Mouse (Mus musculus): ENCODE measurements around the gene Fam129b. TPM values are rescaled to one million over a fixed set of nuclear protein-coding genes. Genes with fewer than 3 reads are reported as not detected.
A peak's percentile ranks its signal among the peaks of the same experiment; 100 is the strongest.

Fam129b gene
- total RNA-seq, 1 experiment: 90.0 TPM

DNA sequence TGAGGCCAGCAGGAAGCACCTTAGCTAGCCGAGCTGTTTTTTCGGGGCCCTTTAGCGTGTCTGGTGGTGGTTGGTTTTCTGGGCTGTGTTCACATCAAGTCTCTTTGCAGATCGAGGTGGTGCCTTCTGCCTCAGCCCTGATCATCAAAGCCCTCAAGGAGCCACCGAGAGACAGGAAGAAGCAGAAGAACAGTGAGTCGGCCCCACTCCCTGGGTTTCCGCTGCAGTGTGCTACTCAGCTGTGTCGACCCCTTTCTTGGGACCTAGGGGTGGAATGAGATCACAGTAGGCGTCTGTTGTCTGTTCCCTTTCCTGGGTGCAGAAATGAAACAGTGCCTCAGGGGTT, 86.9 kb downstream of the Fam129b start:
- no peak for TF ChIP-seq ZC3H11A (IDR thresholded peaks at IDR 0.05; ENCODE audit: borderline replicate concordance, low read depth, low read length)
- TF ChIP-seq ZNF384 (IDR thresholded peaks at IDR 0.05; ENCODE audit: low read depth, low read length): no peak
- no peak for TF ChIP-seq CHD2 (IDR thresholded peaks at IDR 0.05; ENCODE audit: low read depth, low read length)
- no peak for TF ChIP-seq MAFK (IDR thresholded peaks at IDR 0.05; ENCODE audit: insufficient read depth, low read depth, low read length)
- no peak for TF ChIP-seq HCFC1 (IDR thresholded peaks at IDR 0.05; ENCODE audit: borderline replicate concordance, insufficient read depth, low read length)
- in situ Hi-C loops (cut with MboI; ENCODE audit: low sequenced_read_pairs in 2 of 2, unreplicated experiment in 2 of 2): no loop called here
- no peaks in the 10 kb centered on the region for H3K9me3 ChIP-seq (ENCODE audit: control insufficient read depth, insufficient read depth, low read depth, low read length)
- peak overlapping the region; percentile 93 for H3K27ac ChIP-seq (ENCODE audit: insufficient read depth, low read depth, low read length, poor library complexity, severe bottlenecking)
- DNase-seq (ENCODE audit: low read depth, low spot score): no peak
- peaks cover 32% of the 10 kb centered on the region for H3K36me3 ChIP-seq (ENCODE audit: control insufficient read depth, insufficient read depth, low read length, poor library complexity, severe bottlenecking)
- peak overlapping the region; percentile 100 for H3K9ac ChIP-seq (ENCODE audit: insufficient read depth, low read depth, low read length, poor library complexity, severe bottlenecking)
- peaks cover 0 to 3% of the 10 kb centered on the region in 2 experiments; a peak in 1 of 4 replicates for H3K4me1 ChIP-seq (ENCODE audit: control insufficient read depth in 2 of 2, insufficient read depth in 2 of 2, low read length in 2 of 2, poor library complexity in 1 of 2)
- H3K4me3 ChIP-seq (ENCODE audit: insufficient read depth in 1 of 2, low read depth in 1 of 2, low read length in 2 of 2, poor library complexity in 1 of 2, severe bottlenecking in 1 of 2): peak overlapping the region; percentile 84 to 99

DNA sequence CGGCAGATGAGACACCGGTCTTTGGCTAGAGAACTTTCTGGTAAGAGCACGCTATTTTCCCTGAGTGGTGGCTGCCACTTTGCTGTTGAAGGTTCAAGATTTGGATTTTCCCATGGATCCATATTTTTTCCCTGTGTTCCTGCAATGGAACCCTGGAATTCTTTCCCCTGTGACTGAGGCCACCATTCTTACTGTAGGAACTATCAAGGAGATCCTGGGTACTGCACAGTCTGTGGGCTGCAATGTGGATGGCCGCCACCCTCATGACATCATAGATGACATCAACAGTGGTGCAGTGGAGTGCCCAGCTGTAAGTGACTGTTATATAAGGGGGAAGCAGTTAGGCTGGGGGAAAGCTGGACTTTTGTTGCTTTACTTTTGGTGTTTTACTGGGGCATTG, 87.6 kb downstream of the Fam129b start:
- Histone ChIP-seq H3K4me1 (ENCODE audit: control insufficient read depth in 2 of 2, insufficient read depth in 2 of 2, low read length in 2 of 2, poor library complexity in 1 of 2) (peaks cover 0 to 4% of the 10 kb centered on the region in 2 experiments; a peak in 1 of 4 replicates), H3K36me3 (ENCODE audit: control insufficient read depth, insufficient read depth, low read length, poor library complexity, severe bottlenecking) (peaks cover 32% of the 10 kb centered on the region), H3K4me3 (ENCODE audit: insufficient read depth in 1 of 2, low read depth in 1 of 2, low read length in 2 of 2, poor library complexity in 1 of 2, severe bottlenecking in 1 of 2) (peak overlapping the region; percentile 84 to 99), H3K27ac (ENCODE audit: insufficient read depth, low read depth, low read length, poor library complexity, severe bottlenecking) (no peak overlapping the region), H3K9me3 (ENCODE audit: control insufficient read depth, insufficient read depth, low read depth, low read length) (no peaks in the 10 kb centered on the region), H3K9ac (ENCODE audit: insufficient read depth, low read depth, low read length, poor library complexity, severe bottlenecking) (peak overlapping the region; percentile 100)
- DNase-seq (ENCODE audit: low read depth, low spot score): no peak
- TF ChIP-seq HCFC1 (IDR thresholded peaks at IDR 0.05; ENCODE audit: borderline replicate concordance, insufficient read depth, low read length) (no peak), CHD2 (IDR thresholded peaks at IDR 0.05; ENCODE audit: low read depth, low read length) (no peak), ZC3H11A (IDR thresholded peaks at IDR 0.05; ENCODE audit: borderline replicate concordance, low read depth, low read length) (no peak), ZNF384 (IDR thresholded peaks at IDR 0.05; ENCODE audit: low read depth, low read length) (no peak)
- in situ Hi-C loops (cut with MboI; ENCODE audit: low sequenced_read_pairs in 2 of 2, unreplicated experiment in 2 of 2): no loop called here

DNA sequence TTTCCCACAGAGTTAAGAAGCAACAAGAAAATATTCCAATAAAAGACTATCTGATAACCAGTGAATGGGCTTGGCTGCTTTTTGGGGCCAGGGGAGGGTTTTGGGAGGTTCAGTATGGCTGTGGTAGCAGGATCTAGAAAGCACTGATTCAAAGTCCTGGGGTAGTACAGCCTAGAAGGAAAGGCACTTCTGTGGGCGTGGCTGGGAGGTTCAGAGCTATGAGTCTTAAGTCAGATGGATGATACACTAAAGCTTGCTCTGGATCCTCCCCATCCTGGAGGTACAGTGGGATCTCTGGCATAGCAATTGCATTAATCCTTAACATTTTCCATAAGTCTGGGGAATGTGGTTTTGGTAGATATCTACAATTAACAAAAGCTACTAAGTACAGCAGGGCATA, 88.1 kb downstream of the Fam129b start:
- Histone ChIP-seq H3K27ac (ENCODE audit: insufficient read depth, low read depth, low read length, poor library complexity, severe bottlenecking) (no peak overlapping the region), H3K36me3 (ENCODE audit: control insufficient read depth, insufficient read depth, low read length, poor library complexity, severe bottlenecking) (peaks cover 32% of the 10 kb centered on the region), H3K4me3 (ENCODE audit: insufficient read depth in 1 of 2, low read depth in 1 of 2, low read length in 2 of 2, poor library complexity in 1 of 2, severe bottlenecking in 1 of 2) (peak overlapping the region; percentile 84 to 99), H3K9ac (ENCODE audit: insufficient read depth, low read depth, low read length, poor library complexity, severe bottlenecking) (peak overlapping the region; percentile 100; the same call in 1 of the 2 replicates), H3K9me3 (ENCODE audit: control insufficient read depth, insufficient read depth, low read depth, low read length) (no peaks in the 10 kb centered on the region), H3K4me1 (ENCODE audit: control insufficient read depth in 2 of 2, insufficient read depth in 2 of 2, low read length in 2 of 2, poor library complexity in 1 of 2) (peaks cover 0 to 4% of the 10 kb centered on the region in 2 experiments; a peak in 1 of 4 replicates)
- TF ChIP-seq MAFK (IDR thresholded peaks at IDR 0.05; ENCODE audit: insufficient read depth, low read depth, low read length) (no peak), ZC3H11A (IDR thresholded peaks at IDR 0.05; ENCODE audit: borderline replicate concordance, low read depth, low read length) (no peak)
- no peak for DNase-seq (ENCODE audit: low read depth, low spot score)
- in situ Hi-C loops (cut with MboI; ENCODE audit: low sequenced_read_pairs in 2 of 2, unreplicated experiment in 2 of 2): no loop called here

DNA sequence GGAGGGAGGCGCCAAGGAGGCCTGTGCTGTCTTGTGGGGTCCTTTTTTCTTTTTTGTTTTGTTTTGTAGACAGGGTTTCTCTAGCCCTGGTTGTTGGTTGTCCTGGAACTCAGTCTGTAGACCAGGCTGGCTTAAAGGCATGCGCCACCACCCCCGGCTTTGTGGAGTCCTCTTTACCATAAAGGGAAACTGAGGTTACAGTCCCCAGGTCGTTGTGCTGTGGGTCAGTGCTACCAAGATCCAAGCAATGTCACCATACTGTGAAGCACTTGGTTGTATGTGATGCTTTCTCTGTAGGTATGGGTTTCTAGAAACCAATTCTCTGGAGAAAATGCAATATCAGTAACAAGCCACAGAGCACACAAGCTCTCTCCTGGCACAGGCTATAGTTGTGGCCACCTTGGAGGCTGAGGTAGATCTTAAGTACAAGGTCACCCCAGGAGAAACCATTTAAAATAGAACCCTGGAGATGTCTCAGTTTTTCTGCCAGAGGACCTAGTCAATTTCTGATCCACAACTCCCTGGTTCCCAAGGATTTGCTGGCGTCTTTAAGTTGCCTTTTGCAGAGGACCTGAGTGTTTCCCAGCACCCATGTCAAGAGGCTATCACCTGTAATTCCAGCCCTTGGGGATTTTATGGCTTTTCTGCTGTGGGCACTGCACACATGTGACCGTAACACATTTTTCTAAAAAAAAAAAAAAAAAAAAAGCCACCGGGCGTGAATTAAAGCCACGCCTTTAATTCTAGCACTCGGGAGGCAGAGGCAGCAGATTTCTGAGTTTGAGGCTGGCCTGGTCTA, 88.9 kb downstream of the Fam129b start:
- TF ChIP-seq HCFC1 (IDR thresholded peaks at IDR 0.05; ENCODE audit: borderline replicate concordance, insufficient read depth, low read length) (no peak), ZC3H11A (IDR thresholded peaks at IDR 0.05; ENCODE audit: borderline replicate concordance, low read depth, low read length) (no peak), CHD2 (IDR thresholded peaks at IDR 0.05; ENCODE audit: low read depth, low read length) (0 out of 2 replicates have a peak, but pooled peaks have one; percentile 2), MAFK (IDR thresholded peaks at IDR 0.05; ENCODE audit: insufficient read depth, low read depth, low read length) (no peak), ZNF384 (IDR thresholded peaks at IDR 0.05; ENCODE audit: low read depth, low read length) (peak; percentile 93)
- H3K27ac ChIP-seq (ENCODE audit: insufficient read depth, low read depth, low read length, poor library complexity, severe bottlenecking): no peak overlapping the region; the same call in 1 of the 2 replicates
- in situ Hi-C loops (cut with MboI; ENCODE audit: low sequenced_read_pairs in 2 of 2, unreplicated experiment in 2 of 2): no loop called here
- no peaks in the 10 kb centered on the region for H3K9me3 ChIP-seq (ENCODE audit: control insufficient read depth, insufficient read depth, low read depth, low read length)
- peak overlapping the region in 1 of 2 experiments; percentile 99; a peak in 2 of 4 replicates for H3K4me3 ChIP-seq (ENCODE audit: insufficient read depth in 1 of 2, low read depth in 1 of 2, low read length in 2 of 2, poor library complexity in 1 of 2, severe bottlenecking in 1 of 2)
- peaks cover 0 to 4% of the 10 kb centered on the region in 2 experiments; a peak in 1 of 4 replicates for H3K4me1 ChIP-seq (ENCODE audit: control insufficient read depth in 2 of 2, insufficient read depth in 2 of 2, low read length in 2 of 2, poor library complexity in 1 of 2)
- peak overlapping the region; percentile 16; the same call in 1 of the 2 replicates for H3K9ac ChIP-seq (ENCODE audit: insufficient read depth, low read depth, low read length, poor library complexity, severe bottlenecking)
- no peak for DNase-seq (ENCODE audit: low read depth, low spot score)
- peaks cover 32% of the 10 kb centered on the region for H3K36me3 ChIP-seq (ENCODE audit: control insufficient read depth, insufficient read depth, low read length, poor library complexity, severe bottlenecking)
